Mouse (Mus musculus): ENCODE measurements at regions not wholly inside any gene's neighbourhood (a gene's known extent, or its start where the extent isn't known, plus 50 kb on each side); places are given as distances from the start of the nearest gene placed in this dataset.

GRCm38 (mm10) chr13:60007031-60007430, 170.1 kb downstream of the Gas1 start:
- no peak for TF ChIP-seq CTCF (IDR thresholded peaks at IDR 0.05; ENCODE audit: extremely low read depth, insufficient read depth, low read length)
- no peak for TF ChIP-seq POLR2A (IDR thresholded peaks at IDR 0.05; ENCODE audit: extremely low read depth, insufficient read depth, low read length)

Data from cortical plate, adult 2 months (tissue).